Mouse (Mus musculus) adipose tissue, adult 10 weeks (tissue): ENCODE results near the gene Pgls. TPM values are rescaled to one million over a fixed set of nuclear protein-coding genes. Genes with fewer than 3 reads are reported as not detected.

ENCODE experiments used
- polyA plus RNA-seq: library from polyadenylated mRNA; stranded (reverse); fragments of 350-450 nt; fragmentation: Illumina TruSeq; extraction: RNeasy Lipid Tissue Mini Kit (QIAGEN cat#74804); gene quantifications from one replicate; pipeline ENCODE4 v1.2.3, GENCODE M21; 2014; ENCODE audit warnings: low read depth, low replicate concordance

The Pgls gene
- 87.6 TPM for polyA plus RNA-seq

DNA sequence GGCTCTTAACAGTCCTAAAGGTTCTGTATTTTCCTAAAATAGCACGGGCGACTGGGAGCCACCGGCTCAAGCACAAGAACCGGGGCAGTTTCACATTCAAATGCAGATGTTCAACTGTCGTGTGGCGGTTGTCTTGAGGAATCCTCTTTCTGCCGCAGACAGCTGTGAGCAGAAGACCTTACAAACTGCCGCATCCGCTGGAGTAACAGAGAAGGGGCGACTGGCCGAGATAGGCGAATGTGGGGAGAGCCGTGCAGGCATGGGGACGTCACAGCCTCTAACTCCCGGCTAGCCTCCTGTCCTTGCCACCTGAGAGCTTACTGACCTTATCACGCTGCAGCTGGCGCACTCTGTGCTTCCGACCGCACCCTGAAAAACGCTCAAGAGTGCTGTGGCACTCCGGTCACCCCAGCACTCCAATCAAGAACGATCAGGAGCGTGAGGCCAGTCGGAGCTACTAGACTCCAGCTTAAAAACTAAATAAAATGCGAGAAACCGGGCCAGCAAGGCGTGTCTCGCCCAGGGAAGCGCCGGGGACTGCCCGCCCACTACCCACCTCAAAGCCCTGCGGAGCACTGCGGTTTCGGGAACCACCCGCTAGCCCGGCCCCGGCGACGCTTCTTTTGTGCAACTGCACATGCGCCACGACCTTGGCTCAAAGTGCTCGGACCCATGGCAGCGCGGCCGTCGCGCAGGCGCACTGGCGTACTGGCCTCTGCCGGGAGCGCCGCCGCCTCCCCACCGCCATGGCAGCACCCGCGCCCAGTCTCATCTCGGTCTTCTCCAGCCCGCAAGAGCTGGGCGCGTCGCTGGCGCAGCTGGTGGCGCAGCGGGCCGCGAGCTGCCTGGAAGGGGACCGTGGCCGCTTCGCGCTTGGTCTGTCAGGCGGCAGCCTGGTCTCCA is at the start of gene Pgls:
Pgls (plus strand) TSS at position 706 of the 903 bp plus-strand sequence.

DNA sequence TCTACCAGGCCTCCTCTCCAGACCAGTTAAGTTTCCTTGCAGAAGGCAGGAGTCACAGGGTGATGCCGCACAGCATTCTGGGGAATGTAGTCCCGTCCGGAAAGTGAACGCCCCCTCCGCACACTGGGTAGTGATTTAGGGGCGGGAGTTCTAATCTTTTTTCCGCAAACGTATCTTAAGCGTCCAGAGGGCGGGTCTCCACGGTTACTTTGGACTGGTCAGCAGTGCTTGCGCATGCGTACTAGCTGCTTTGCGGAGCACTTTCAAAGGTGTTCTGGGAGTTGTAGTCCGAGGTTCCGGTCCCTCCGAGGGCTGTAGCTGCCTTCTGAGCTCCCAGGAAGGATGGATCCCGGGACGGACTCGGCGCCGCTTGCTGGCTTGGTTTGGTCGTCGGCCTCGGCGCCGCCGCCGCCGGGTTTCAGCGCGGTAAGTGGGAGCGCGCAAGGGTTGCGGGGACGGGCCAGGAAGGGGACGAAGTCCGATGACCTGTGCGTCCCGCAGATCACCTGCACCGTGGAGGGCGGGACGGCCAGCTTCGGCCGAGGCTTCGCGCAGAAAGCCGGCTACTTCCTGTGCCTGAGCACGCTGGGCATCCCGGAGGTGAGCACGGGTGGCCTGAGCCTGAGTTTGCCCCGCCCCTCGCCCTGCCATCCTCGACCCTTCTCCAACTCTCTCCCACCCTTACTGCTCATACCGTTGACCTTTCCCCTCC is 49.2 kb upstream of the Pgls start, which contains the start of gene Mvb12a:
Mvb12a (plus strand) TSS at position 291 of the 712 bp plus-strand sequence.

DNA sequence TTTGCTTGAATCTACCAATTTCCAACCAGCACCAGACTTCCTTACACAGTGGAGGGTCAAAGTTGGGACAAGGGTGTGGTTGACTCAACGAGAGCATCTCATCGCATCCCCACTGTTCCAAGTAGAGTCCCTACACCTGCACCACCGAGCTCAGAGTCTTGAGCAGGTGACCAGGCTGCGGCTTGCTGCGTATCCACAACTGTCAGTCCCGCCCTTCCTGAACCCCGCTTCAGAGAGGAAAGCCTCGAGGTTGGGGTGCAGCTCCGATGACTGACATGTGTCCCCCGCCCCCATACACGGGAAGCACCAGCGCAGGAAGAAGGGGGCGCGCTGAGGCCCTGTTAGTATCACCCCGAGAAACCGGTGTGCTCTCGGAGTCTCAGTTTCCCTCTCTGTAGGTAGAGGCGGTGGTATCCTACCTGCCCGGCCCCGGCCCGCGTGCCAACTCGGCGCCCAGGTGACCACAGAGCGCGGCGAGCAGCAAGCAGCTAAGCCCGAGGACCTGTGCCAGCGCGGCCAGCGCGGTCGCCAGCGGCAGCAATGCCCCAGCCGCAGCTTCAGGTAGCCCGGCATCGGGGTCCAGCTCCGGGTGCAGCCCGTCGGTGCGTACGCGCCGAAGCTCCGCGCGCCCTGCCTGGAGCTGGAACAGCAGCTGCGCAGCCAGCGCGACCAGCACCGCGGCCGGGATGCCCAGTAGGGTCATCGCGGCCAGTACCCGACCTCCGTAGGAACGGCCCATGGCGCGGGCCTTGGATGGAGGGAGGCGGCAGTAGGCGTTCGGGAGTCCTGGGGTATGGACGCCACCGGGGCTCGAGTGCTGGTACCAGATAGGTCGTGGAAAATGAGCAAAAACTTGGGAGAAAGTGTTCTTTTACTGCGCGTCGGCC is 33.7 kb upstream of the Pgls start, which contains the start of gene Tmem221:
Tmem221 (minus strand) TSS at position 801 of the 887 bp plus-strand sequence.

DNA sequence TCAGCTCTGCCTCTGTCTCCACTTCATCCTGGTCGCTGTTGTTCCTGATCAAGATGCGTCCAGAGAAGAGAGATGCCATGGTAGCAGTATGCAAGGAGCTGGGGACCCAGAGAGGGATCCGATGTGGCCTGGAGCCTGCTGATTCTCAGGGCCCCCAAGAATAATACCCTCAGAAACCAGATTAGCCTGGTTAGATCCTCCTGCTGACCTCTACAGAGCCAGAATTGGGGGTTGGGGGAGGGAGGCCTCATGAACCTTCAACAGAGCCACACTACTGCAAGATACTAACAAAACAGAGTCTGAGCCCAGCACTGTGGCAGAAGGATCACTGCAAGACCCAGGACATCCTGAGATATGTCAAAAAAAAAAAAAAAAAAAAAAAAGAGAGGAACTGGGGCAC is 25.5 kb upstream of the Pgls start, which contains the start of gene Nxnl1:
Nxnl1 (minus strand) TSS at position 101 of the 400 bp plus-strand sequence.

GRCm38 (mm10) chr8:71568387-71568937 is 23.5 kb upstream of the Pgls start, which contains the start of gene Slc27a1:
Slc27a1 (plus strand) TSS chr8:71568882.

DNA sequence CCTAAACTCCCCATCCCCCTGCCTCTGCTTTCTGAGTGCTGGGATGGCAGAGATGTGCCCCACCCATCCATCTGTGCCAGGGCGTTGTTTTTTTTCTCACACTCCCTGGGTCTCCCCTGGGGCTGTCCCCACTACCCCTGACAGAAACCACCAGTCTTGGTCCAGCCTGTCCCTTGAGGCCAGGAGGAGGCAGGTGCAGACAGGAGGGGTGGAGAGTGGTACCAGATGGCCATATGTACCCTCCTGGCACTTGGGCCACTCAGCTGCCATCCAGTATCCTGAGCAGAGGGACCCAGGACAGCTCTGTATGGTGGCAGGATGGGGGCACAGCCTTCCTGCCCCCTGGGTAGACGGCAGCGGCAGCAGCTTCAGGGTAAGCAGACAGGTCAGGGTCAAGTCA is 5.5 kb downstream of the Pgls start, which contains the start of gene Fam129c:
Fam129c (plus strand) TSS at position 198 of the 400 bp plus-strand sequence.

DNA sequence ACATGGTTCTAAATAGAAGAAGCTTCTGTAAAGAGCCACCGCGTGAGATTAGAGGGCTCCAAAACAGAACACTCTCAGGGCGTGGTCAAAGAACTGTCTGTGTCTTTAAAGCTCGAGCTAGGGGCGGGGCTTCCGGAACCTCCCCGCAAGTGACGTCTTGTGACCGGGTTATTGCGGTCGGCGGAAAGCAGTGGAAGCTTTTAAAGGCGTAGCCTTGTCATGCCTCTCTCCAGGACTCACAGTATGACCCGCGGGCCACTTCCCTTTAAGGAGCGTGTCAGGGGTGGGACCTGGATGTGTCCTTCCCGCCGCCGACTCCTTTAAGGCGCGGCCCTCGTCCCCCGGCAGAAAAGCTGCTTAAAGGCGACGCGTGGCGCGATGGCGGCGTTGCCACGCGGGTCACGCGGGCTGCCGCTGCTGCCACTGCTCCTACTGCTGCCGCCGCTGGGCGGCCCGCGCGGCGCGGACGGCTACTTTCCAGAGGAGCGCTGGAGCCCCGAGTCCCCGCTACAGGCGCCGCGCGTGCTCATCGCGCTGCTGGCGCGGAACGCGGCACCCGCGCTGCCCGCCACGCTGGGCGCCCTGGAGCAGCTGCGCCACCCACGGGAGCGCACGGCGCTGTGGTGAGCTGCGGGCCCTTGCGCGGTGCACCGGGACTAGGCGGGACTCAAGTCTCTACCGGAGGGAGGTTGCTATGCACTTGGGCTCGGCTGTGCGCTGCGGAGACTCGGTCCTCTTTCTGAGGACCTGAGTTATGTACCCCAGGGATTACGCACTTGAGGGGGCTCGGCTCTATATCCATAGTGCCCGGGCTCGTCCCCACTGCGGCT is 19.1 kb downstream of the Pgls start, which contains the start of gene Colgalt1:
Colgalt1 (plus strand) TSS at position 177 of the 830 bp plus-strand sequence.

Other genes with a start within 250 kb of the Pgls start
- gene Use1, start 225.3 kb upstream of the Pgls start, polyA plus RNA-seq: 215 TPM
- gene Ocel1, start 220.9 kb upstream of the Pgls start, polyA plus RNA-seq: 12.3 TPM
- 45.7 TPM for gene Nr2f6, start 210.2 kb upstream of the Pgls start, polyA plus RNA-seq
- 29.6 TPM for gene Ushbp1, start 196.4 kb upstream of the Pgls start, polyA plus RNA-seq
- 74.2 TPM for gene Babam1, start 195.3 kb upstream of the Pgls start, polyA plus RNA-seq
- gene Ankle1, start 186.2 kb upstream of the Pgls start, polyA plus RNA-seq: 1.2 TPM
- 16.7 TPM for gene Abhd8, start 128.5 kb upstream of the Pgls start, polyA plus RNA-seq
- 57.3 TPM for gene Mrpl34, start 127.2 kb upstream of the Pgls start, polyA plus RNA-seq
- 59.1 TPM for gene Dda1, start 123.0 kb upstream of the Pgls start, polyA plus RNA-seq
- gene Ano8, start 106.2 kb upstream of the Pgls start, polyA plus RNA-seq: 9.2 TPM
- 14.5 TPM for gene Gtpbp3, start 104.1 kb upstream of the Pgls start, polyA plus RNA-seq
- 33.6 TPM for gene Plvap, start 80.4 kb upstream of the Pgls start, polyA plus RNA-seq
- gene Ccdc194, start 66.5 kb upstream of the Pgls start, polyA plus RNA-seq: not detected
- gene Bst2, start 54.7 kb upstream of the Pgls start, polyA plus RNA-seq: 70.8 TPM
- gene Mvb12a, start 49.3 kb upstream of the Pgls start, polyA plus RNA-seq: 72.0 TPM
- 3.1 TPM for gene Tmem221, start 33.3 kb upstream of the Pgls start, polyA plus RNA-seq
- gene Nxnl1, start 25.6 kb upstream of the Pgls start, polyA plus RNA-seq: 0.98 TPM
- gene Slc27a1, start 23.3 kb upstream of the Pgls start, polyA plus RNA-seq: 216 TPM
- gene Fam129c, start 5.5 kb downstream of the Pgls start, polyA plus RNA-seq: 2.5 TPM
- 76.1 TPM for gene Colgalt1, start 18.8 kb downstream of the Pgls start, polyA plus RNA-seq
- 0.61 TPM for gene Unc13a, start 79.6 kb downstream of the Pgls start, polyA plus RNA-seq
- 10.6 TPM for gene Jak3, start 84.1 kb downstream of the Pgls start, polyA plus RNA-seq
- 46.9 TPM for gene Insl3, start 97.0 kb downstream of the Pgls start, polyA plus RNA-seq
- 5.7 TPM for gene B3gnt3, start 109.6 kb downstream of the Pgls start, polyA plus RNA-seq
- gene Fcho1, start 133.5 kb downstream of the Pgls start, polyA plus RNA-seq: 5.7 TPM